Mouse (Mus musculus): ENCODE measurements at regions not wholly inside any gene's neighbourhood (a gene's known extent, or its start where the extent isn't known, plus 50 kb on each side); places are given as distances from the start of the nearest gene placed in this dataset.

DNA sequence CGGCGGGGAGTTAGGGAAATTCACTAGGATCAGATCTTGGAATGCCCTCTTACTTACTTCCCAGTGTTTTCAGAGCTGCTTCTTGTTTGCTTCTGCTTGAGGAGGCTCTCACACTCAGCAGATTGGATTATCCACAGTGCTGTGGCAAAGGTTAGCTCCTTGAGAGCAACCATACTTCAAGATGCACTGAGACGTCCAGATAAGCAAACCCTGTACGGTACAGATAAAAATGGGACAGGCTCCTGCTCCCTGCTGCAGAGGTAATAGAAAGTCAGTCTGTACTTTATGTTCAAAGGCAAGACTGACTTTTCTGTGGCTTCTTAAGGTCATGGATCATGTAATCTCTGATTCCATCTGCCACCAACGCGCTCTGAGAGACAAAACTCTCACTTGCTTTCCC, 414.8 kb upstream of the Ptger4 start:
- TF ChIP-seq NELFE (IDR thresholded peaks at IDR 0.05; ENCODE audit: low read depth, low read length) (no peak), UBTF (IDR thresholded peaks at IDR 0.05; ENCODE audit: low read depth, low read length) (no peak), POLR2A (IDR thresholded peaks at IDR 0.05; ENCODE audit: low read depth, low read length) (no peak)
